Comparison of ENCODE assay signal across 10 mouse cellular contexts in the genomic region with DNA sequence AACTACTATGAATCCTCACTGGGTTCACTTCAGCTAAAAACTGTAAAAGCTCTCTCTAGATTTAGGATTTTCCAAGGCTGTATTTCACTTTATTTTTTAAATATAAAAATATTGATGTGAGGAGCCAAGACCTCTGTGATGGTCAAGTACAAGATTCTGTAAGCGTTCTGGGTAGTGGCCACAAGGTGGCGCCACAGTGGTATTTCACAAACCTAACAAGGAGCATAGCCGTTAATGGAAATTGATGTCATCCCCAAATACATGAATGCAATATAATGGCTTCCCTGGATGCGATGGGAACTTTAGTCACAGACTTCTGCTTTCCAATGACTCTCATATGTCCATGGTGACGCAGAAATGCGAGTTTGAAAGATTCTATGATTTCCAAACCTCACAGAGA.
DNase-seq lines count a peak whose midpoint lies in the region; TF ChIP-seq lines count a peak whose summit lies in the region.
"Had no signal": no experiment of that assay in that cellular context is flagged by ENCODE, and none has a peak within 500 bp of the region (broad histone marks: within the 10 kb centered on the region; RNA-seq: fewer than 3 reads in every experiment).

No protein-coding gene starts in this region.

- 39% methylated on average over 6 of the region's 6 CpGs for WGBS in cerebellum, adult 2 months

- no peak overlapping the region for H3K27ac ChIP-seq in cerebellum, adult 2 months (ENCODE audit: insufficient read depth, low read length)
- H3K27ac ChIP-seq: neural tube, embryonic 13.5 days had no signal

- intact Hi-C loops in heart, postnatal 14 days (cut with DNase I): loop anchor here (1.0 kb wide), 1 partner anchor 168 kb away; no protein-coding TSS in a partner anchor

- H3K27me3 ChIP-seq in cerebellum, adult 2 months (ENCODE audit: control insufficient read depth, insufficient read depth, low read length): no peaks in the 10 kb centered on the region
- H3K27me3 ChIP-seq: heart, embryonic 15.5 days; neural tube, embryonic 13.5 days had no signal

- no peak overlapping the region for H3K4me3 ChIP-seq in cerebellum, adult 2 months (replicated peaks; ENCODE audit: insufficient read depth, low read depth, low read length)
- H3K4me3 ChIP-seq: heart, embryonic 15.5 days; neural tube, embryonic 13.5 days had no signal

- TF ChIP-seq CTCF in cerebellum, adult 2 months (IDR thresholded peaks at IDR 0.05; ENCODE audit: borderline replicate concordance, insufficient read depth, low read depth, low read length): peak; percentile 44; the same call in 1 of the 2 replicates

- no peak for TF ChIP-seq POLR2A in cerebellum, adult 2 months (IDR thresholded peaks at IDR 0.05; ENCODE audit: borderline replicate concordance, insufficient read depth, low read length)

- peak in 1 of 2 experiments; percentile 30 for DNase-seq in cerebellum, adult 2 months
- DNase-seq in cerebellum, adult 11-12 months: no peak
- DNase-seq in right cerebral cortex, adult 18-20 months: peak; percentile 37
- no peak for DNase-seq in right cerebral cortex, postnatal 14 days
- DNase-seq in c-Kit-positive CD71-positive TER-119-positive erythroid progenitor cells, embryonic 14.5 days (ENCODE audit: low spot score): peak; percentile 77
- DNase-seq in heart, postnatal 14 days: peak; percentile 50 to 62
- DNase-seq in lung, postnatal 10 days: peak; percentile 34
- peak; percentile 67 for DNase-seq in thymus, postnatal 0 days (ENCODE audit: low spot score)

- H3K4me1 ChIP-seq in cerebellum, adult 2 months (ENCODE audit: control insufficient read depth, insufficient read depth, low read length): no peaks in the 10 kb centered on the region

Comparison
In these comparisons a context has a peak if more than half of its experiments do, and no peak if none do; other contexts are left out.
1. DNase-seq: peak in right cerebral cortex, adult 18-20 months (single experiment), c-Kit-positive CD71-positive TER-119-positive erythroid progenitor cells, embryonic 14.5 days (single experiment), heart, postnatal 14 days (2 of 2), lung, postnatal 10 days (single experiment) and thymus, postnatal 0 days (single experiment); none in cerebellum, adult 11-12 months (single experiment) and right cerebral cortex, postnatal 14 days (single experiment).